ENCODE assay signal across 14 mouse cellular contexts in the genomic region with DNA sequence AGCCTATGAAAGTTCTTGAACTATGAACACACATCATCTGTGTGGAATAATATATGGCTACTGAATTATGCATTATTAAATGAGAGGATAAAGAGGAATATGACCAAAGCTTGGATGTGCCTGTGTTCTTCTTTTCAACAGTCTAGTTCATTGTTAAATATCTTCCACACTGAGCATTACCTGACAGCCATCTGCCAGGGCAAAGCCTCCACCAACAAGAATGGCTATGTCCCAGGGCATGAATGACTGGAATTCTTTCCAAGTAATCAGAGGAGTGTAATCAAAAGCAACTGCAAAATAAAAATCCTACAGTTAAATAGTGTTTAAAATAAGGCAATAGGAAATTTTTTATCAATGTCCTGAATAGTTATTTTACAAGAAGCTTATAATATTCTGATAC.
"Had no signal": no experiment of that assay in that cellular context is flagged by ENCODE, and none has a peak within 500 bp of the region (broad histone marks: within the 10 kb centered on the region; RNA-seq: fewer than 3 reads in every experiment).

No protein-coding gene starts in this region.

- H3K4me1 ChIP-seq: limb, embryonic 12.5 days; liver, embryonic 13.5 days; lung, embryonic 15.5 days; midbrain, embryonic 15.5 days had no signal

- DNase-seq: kidney, adult 8-10 months; kidney, postnatal 25 days; liver; liver, embryonic 13.5 days; liver, postnatal 0 days; lung, postnatal 14 days; retina, postnatal 1 day; thymus, postnatal 4 days had no signal

- ATAC-seq: liver, postnatal 0 days; midbrain, embryonic 15.5 days had no signal

- H3K36me3 ChIP-seq: limb, embryonic 12.5 days; liver, embryonic 13.5 days; lung, embryonic 15.5 days; midbrain, embryonic 15.5 days; neural tube, embryonic 13.5 days had no signal

- H3K9me3 ChIP-seq: limb, embryonic 12.5 days; liver, embryonic 13.5 days; lung, embryonic 15.5 days; midbrain, embryonic 15.5 days; neural tube, embryonic 13.5 days had no signal

- H3K4me3 ChIP-seq: left cerebral cortex, adult 2 months; limb, embryonic 12.5 days; liver, embryonic 13.5 days; lung, embryonic 15.5 days; midbrain, embryonic 15.5 days; neural tube, embryonic 13.5 days had no signal

- H3K4me2 ChIP-seq: limb, embryonic 12.5 days; liver, embryonic 13.5 days; lung, embryonic 15.5 days; midbrain, embryonic 11.5 days; midbrain, embryonic 15.5 days; neural tube, embryonic 13.5 days had no signal

- H3K9ac ChIP-seq: limb, embryonic 12.5 days; liver, embryonic 13.5 days; liver, postnatal 0 days; lung, embryonic 15.5 days; midbrain, embryonic 15.5 days; neural tube, embryonic 13.5 days had no signal

- H3K27me3 ChIP-seq: limb, embryonic 12.5 days; liver, embryonic 13.5 days; lung, embryonic 15.5 days; midbrain, embryonic 15.5 days; neural tube, embryonic 13.5 days had no signal

- H3K27ac ChIP-seq: left cerebral cortex, adult 2 months; limb, embryonic 12.5 days; liver, embryonic 13.5 days; lung, embryonic 15.5 days; midbrain, embryonic 15.5 days; neural tube, embryonic 13.5 days had no signal
